Mouse (Mus musculus) testis, postnatal 14 days (tissue): ENCODE measurements around the gene Zfp580.

ENCODE experiments used
- DNase-seq: peaks from one replicate; pipeline ENCODE4 v3.0.0; 2021; ENCODE audit warnings: low spot score

Gene Zfp580

GRCm38 (mm10) chr7:5035628-5036027 is 15.7 kb upstream of the Zfp580 start:
- DNase-seq = no peak

DNA sequence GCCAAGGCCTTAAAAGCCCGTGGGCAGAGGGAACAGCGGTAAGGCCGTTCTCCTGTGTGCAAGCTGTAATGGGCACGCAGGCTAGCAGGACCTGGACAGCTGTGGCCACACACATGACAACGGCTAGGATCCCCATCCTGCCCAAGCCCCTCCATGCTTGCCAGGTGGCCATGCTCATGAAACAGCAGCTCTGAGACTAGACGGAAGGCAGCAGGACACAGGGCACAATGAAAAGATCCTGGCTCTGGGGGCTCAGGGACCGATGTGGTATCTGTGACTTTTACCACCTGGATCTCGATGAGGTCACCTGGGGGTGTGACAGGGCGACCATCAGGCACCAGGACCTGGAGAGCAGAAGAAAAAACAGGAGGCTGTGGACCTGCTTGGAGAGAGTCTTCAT is 15.2 kb upstream of the Zfp580 start:
- no peak for DNase-seq

- DNase-seq = no peak
These were observed 14.3 kb upstream of the Zfp580 start for GRCm38 (mm10) chr7:5037026-5037425.

- no peak for DNase-seq
These were observed 13.9 kb upstream of the Zfp580 start for GRCm38 (mm10) chr7:5037467-5037866.

- peak; percentile 92 for DNase-seq
These were observed 13.1 kb upstream of the Zfp580 start, which contains the start of gene Zfp784 for GRCm38 (mm10) chr7:5038109-5038732. TSS of gene Zfp784 (minus strand) at chr7:5038446.

DNA sequence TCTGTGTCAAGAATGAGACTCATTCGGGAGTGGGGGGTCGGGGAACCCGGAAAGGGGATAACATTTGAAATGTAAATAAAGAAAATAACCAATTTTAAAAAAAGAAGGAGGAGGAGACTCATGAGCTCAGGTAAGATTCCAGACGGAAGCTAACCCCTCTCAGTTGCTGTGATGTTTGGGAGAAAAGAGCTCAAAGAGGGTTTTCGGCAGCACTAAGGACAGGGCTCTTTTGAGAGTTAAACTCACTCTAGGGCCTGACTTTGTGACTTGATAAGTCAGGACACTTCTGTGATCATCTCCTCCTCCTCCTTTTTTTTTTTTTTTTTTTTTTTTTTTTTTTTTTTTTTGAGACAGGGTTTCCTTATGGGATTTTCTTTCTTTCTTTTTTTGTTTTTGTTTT is 12.4 kb upstream of the Zfp580 start:
- DNase-seq = no peak

DNA sequence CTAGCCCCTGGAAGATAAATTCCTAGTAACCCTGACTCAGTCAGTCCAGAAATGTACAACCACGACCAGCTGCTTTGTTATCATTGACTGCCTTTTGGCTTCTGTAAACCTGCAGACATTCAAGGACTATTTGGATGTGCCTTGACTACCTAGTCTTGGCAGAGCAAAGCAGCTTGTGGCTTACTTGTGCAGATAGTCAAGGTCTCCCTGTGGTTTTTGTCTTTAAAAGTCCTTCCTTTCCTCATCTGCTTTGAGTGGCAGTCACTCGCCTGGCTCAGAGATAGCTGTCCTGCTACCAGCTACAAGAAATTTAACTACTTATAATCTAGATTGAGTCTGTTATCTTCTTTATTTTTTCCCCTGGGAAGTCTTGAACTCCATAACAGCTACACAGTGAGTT is 6.4 kb upstream of the Zfp580 start:
- no peak for DNase-seq

- no peak for DNase-seq
These were observed 5.2 kb upstream of the Zfp580 start for GRCm38 (mm10) chr7:5046112-5046511.

DNA sequence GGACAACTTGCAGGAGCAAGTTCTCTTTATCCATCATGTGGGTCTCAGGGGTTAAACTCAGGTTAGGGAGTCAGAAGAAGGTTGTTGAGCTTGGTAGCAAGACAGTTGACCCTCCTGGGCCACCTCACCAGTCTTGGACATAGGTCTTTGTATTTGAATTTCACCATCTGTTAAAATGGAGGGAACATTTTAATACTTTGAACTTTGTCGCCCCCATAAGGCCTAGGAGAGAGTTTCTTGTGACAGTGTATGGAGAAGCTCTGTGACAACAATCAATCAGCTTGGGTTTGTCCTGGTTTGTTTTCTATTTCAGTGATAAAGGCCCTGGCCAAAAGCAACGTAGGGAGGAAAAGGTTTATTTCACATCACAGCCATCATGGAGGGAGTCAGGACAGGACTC is 4.0 kb upstream of the Zfp580 start:
- no peak for DNase-seq

DNA sequence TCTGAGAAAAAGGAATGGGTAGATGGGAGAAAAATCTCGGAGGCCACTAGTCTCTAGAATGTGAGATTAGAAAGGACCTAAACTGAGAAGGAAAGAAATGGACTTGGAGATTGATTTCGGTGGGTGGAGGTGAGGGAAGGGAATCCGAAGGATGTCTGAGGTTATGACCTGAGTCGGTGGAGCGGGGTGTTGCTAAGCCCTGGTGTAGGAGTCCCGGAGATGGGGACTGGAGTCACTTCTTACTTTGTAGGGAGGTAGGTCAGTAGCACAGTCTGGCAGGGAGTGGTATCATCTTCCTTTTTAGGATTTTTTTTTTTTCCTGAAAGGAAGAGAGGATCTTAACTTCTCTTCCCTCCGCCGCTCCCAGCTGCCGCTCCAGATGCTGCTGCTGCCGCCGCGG is 1.1 kb downstream of the Zfp580 start:
- no peak for DNase-seq

- DNase-seq = no peak
These were observed 1.6 kb downstream of the Zfp580 start for GRCm38 (mm10) chr7:5052931-5053343.

GRCm38 (mm10) chr7:5053456-5054179 is 2.3 kb downstream of the Zfp580 start:
- DNase-seq = no peak

DNA sequence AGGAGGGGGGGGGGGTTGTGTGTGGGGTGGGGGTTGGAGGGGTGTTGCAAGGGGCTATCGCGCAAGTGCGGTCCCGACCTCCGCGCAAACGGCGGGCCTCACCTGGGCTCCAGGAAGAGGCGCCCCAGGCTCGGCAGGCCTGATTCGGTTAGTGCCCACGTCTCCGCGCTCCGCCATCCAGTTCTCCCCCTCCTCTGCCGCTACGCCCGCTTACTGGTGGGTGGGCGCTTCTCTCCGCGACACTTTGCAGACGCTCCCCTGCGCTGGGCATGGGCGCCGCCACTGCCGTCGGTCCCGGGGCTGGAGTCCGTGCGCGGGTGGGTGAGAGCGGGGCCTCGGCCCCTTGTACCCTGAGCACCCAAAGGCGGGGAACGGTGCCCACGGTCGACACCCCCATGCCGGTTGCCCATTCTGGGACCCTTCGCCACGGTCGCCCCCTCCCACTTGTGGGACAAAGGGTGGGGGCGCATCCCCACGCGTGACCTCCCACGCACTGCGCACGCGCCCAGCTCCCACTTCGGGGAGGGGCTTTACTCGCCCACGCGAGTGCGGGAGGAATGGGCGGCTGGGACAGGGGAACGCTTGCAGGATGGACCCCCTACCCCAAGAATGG is 5.4 kb downstream of the Zfp580 start:
- no peak for DNase-seq

GRCm38 (mm10) chr7:5057381-5057780 is 6.0 kb downstream of the Zfp580 start:
- DNase-seq = no peak

DNA sequence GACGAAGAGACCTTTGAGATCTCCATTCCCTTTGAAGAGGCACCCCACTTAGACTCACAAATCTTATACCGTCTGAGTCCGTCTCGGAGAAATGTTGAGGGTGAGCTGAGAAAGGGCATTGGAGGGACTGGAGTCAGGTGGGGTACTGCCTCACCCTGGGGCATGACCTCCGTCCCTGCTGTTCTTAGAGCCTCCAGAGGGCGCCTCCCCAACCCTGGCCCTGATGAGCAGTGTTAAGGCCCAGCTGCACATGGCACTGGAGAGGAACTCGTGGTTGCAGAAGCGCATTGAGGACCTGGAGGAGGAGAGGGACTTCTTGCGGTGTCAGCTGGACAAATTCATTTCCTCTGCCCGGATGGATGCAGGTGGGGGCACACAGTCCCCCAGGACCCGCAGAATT is 6.5 kb downstream of the Zfp580 start:
- no peak for DNase-seq

- no peak for DNase-seq
These were observed 7.3 kb downstream of the Zfp580 start for GRCm38 (mm10) chr7:5058631-5059030.

DNA sequence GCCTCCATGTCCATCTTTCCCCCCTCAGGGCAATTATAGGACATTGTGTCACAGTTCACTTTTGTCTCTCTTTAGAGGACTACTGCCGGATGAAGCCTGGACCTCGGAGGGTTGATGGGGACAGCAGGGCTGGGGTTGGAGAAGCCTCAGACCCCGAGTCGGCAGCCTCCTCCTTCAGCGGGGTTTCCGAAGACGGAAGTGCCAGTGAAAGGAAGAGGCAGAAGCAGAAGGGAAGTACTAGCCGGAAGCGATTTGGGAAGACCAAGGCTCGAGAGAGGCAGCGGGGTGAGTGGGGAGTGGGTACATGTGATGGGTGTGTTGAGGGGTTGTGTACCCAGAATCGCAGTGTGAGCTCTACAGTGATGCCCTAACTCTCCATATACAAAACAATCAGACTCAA is 8.1 kb downstream of the Zfp580 start:
- DNase-seq = no peak

DNA sequence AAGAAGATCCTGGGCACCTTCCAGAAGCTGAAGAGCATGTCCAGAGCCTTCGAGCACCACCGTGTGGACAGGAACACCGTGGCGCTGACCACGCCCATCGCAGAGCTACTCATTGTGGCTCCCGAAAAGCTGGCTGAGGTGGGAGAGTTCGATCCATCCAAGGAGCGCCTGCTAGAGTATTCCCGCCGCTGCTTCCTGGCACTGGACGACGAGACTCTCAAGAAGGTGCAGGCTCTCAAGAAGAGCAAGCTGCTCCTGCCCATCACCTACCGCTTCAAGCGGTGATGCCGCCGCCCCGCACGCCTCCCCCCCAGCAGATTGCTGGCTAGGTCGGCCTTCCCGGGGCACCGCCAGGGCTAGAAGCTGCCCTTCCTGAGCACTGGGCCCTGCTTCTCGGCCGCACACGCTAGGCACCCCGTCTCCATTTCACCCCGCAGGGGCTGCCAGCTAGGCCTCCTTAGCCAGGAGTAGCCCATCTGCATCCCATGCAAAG is 8.9 kb downstream of the Zfp580 start:
- peak; percentile 74 for DNase-seq

DNA sequence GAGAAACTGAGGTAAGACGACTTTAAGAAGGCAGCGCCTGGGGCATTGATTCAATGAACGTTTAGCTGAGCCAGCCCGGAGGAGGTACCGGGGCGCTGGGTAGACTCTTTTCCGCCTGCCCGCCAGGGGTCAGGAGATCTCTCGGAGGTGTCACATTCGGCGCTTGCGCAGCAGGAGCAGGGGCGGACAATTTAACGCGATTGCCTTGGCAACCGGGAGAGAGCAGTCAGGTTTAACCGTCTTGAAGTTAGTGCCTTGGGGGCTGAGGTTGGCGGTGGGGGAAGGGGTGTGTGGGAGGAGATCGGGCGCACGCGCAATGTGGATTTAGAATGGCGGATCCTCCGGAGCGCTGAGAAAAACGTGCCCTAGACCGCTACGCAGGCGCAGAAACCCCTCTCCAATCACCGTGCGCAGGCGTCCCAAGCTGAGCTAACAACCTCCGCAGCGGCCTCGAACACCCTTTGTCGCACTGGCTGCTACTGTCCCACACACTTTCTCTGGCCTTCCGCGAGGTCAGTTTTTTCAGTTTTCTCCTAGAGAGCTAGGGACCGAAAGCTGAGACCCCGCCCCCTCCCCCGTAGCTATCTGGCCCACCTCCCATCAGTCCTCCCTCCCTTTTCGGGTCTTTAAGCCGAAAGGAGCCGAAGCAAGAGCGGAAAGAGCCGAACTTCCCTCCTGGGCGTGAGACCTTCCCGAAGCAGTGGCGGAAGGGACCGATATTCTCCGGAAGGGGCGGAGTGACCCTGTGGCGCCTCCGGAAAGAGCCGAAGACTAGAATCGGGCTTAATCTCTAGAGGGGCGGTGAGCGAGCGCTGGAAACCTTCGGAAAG is 9.8 kb downstream of the Zfp580 start:
- DNase-seq = peak; percentile 96

DNA sequence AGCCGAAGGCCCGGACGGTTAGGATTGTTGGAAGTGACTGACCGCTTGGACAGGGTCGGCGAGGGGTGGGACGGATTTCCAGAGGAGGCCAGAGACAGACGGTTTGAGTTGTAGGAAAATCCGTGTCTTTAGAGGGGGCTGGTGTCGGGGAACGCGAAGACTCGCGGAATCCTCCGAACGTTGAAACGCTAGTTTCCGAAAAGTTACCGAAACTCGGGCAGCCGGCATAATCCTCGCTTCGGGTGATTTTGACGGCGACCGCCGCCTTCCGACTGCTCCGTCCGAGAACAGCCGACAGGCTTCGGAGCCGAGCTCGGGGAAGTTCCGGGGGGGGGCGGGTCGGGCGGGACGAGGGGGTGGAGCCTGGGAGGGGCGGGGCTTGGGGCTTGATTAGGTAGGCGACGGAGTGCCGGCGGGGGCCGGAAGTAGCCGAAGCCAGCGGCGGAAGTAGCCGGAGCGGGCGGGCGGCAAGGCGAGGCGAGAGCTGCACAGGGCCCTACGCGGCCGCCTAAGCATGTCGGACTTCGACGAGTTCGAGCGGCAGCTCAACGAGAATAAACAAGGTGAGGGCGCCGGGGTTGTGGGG is 10.5 kb downstream of the Zfp580 start, which contains the start of gene U2af2:
U2af2 (plus strand) TSS at position 370 of the 586 bp plus-strand sequence.
- DNase-seq = peak; percentile 95

- no peak for DNase-seq
These were observed 11.1 kb downstream of the Zfp580 start for GRCm38 (mm10) chr7:5062360-5063001.
